Mouse (Mus musculus): ENCODE measurements around the gene Rabgef1.

DNA sequence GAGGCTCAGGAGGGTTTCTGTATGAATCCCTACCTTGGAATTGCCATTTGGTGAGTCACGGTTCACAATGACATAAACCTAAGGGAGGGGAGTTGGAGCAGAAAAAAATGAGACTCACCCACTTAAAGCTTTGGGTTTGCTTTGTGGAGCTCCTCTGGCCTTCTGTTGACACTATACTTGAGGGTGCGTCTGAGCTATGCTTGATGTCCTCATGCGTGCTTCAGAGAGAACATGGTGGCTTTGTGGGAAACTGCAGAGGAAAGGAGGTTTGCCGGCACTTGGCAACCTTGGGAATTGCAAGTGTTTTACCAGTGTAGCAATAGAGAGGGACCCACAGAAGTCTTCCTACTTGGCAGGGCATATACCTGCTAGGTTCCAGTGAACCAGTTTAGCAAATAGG is 35.7 kb downstream of the Rabgef1 start:
- no peak for TF ChIP-seq CTCF (IDR thresholded peaks at IDR 0.05; ENCODE audit: low read depth)
- TF ChIP-seq EP300 (IDR thresholded peaks at IDR 0.05; ENCODE audit: low read depth): no peak

All from liver, postnatal 0 days (tissue).